Mouse (Mus musculus) embryonic facial prominence, embryonic 15.5 days (tissue): ENCODE results near the gene Vkorc1. TPM values are rescaled to one million over a fixed set of nuclear protein-coding genes. Genes with fewer than 3 reads are reported as not detected.

Experiments used
- polyA plus RNA-seq: library from polyadenylated mRNA; unstranded; fragments of >200 nt; fragmentation: Nextera tagmentation; extraction: Ambion mirVana; gene quantifications from 2 replicates; pipeline ENCODE4 v1.2.1, GENCODE M21; 2015

Gene Vkorc1
- polyA plus RNA-seq, 1 experiment from 2014 or later, result 234 TPM

Other genes starting within 250 kb of the Vkorc1 start
- gene Bcl7c, start 186.7 kb downstream of the Vkorc1 start, polyA plus RNA-seq, result 93.4 and 99.8 TPM in 2 replicates
- 25.9 and 29.8 TPM in 2 replicates for gene Ctf1, start 182.9 kb downstream of the Vkorc1 start, polyA plus RNA-seq
- gene Ctf2, start 163.5 kb downstream of the Vkorc1 start, polyA plus RNA-seq, result 1.1 and 1.3 TPM in 2 replicates
- 5.2 and 5.7 TPM in 2 replicates for gene Fbxl19, start 151.1 kb downstream of the Vkorc1 start, polyA plus RNA-seq
- gene Orai3, start 125.8 kb downstream of the Vkorc1 start, polyA plus RNA-seq, result 27.6 and 28.1 TPM in 2 replicates
- 26.3 and 27.0 TPM in 2 replicates for gene Setd1a, start 118.9 kb downstream of the Vkorc1 start, polyA plus RNA-seq
- gene Gm49388, start 110.0 kb downstream of the Vkorc1 start, polyA plus RNA-seq, result not detected in 2 replicates
- gene Hsd3b7, start 95.0 kb downstream of the Vkorc1 start, polyA plus RNA-seq, result 24.8 and 25.2 TPM in 2 replicates
- gene Stx4a, start 71.3 kb downstream of the Vkorc1 start, polyA plus RNA-seq, result 58.9 and 69.6 TPM in 2 replicates
- 4.3 and 6.9 TPM in 2 replicates for gene Stx1b, start 71.1 kb downstream of the Vkorc1 start, polyA plus RNA-seq
- 9.7 and 10.9 TPM in 2 replicates for gene Zfp646, start 19.4 kb downstream of the Vkorc1 start, polyA plus RNA-seq
- 17.7 and 18.1 TPM in 2 replicates for gene Zfp668, start 18.8 kb downstream of the Vkorc1 start, polyA plus RNA-seq
- gene Prss53, start 4.6 kb downstream of the Vkorc1 start, polyA plus RNA-seq, result 2.4 and 4.6 TPM in 2 replicates
- gene Gm21974, start 163 bp downstream of the Vkorc1 start, polyA plus RNA-seq, result not detected in 2 replicates
- gene Bckdk, start 8.5 kb upstream of the Vkorc1 start, polyA plus RNA-seq, result 108 and 112 TPM in 2 replicates
- gene Kat8, start 16.9 kb upstream of the Vkorc1 start, polyA plus RNA-seq, result 39.8 and 40.2 TPM in 2 replicates
- gene Prss8, start 34.5 kb upstream of the Vkorc1 start, polyA plus RNA-seq, result 15.8 and 17.2 TPM in 2 replicates
- 12.1 and 12.2 TPM in 2 replicates for gene Prss36, start 51.1 kb upstream of the Vkorc1 start, polyA plus RNA-seq
- gene Fus, start 71.8 kb upstream of the Vkorc1 start, polyA plus RNA-seq, result 394 and 418 TPM in 2 replicates
- 102 and 112 TPM in 2 replicates for gene Pycard, start 98.2 kb upstream of the Vkorc1 start, polyA plus RNA-seq
- 3.6 and 5.2 TPM in 2 replicates for gene Trim72, start 108.3 kb upstream of the Vkorc1 start, polyA plus RNA-seq
- gene Itgam, start 167.0 kb upstream of the Vkorc1 start, polyA plus RNA-seq, result 1.6 and 1.8 TPM in 2 replicates
- gene Gm49368, start 167.1 kb upstream of the Vkorc1 start, polyA plus RNA-seq, result not detected in 2 replicates
- gene Itgax, start 233.9 kb upstream of the Vkorc1 start, polyA plus RNA-seq, result 0.14 and 0.19 TPM in 2 replicates